Mouse (Mus musculus) layer of hippocampus, postnatal 14 days (tissue): ENCODE data around the gene Unc45a. TPM values are rescaled to one million over a fixed set of nuclear protein-coding genes. Genes with fewer than 3 reads are reported as not detected.

Experiments
- DNase-seq, 2 experiments: peaks; one replicate each; pipeline ENCODE4 v3.0.0; 2021 to 2022; ENCODE audit warnings: low spot score in 2 of 2, mixed read lengths in 1 of 2
- long read RNA-seq, 2 experiments: library from polyadenylated mRNA; stranded (forward); transcript quantifications; one replicate each; pipeline ENCODE4 v2.0.0; 2021
- total RNA-seq, 2 experiments: library from RNA; stranded (reverse); gene quantifications; 2 replicates each; pipeline ENCODE4 v1.2.3; 2021

The Unc45a gene
- total RNA-seq = 10 to 100 TPM; 40.6 to 47.9 TPM
- long read RNA-seq, experiment 1, transcript Unc45a-201 (20 exons, 3,260 nt) = major isoform, 11 of 27 reads
- long read RNA-seq, experiment 1, partial matches to known transcripts = 2 of 27 reads
- long read RNA-seq, experiment 1, other reads (novel, unspliced or antisense) = 13 of 27 reads
- long read RNA-seq, experiment 2, transcript Unc45a-201 (20 exons, 3,260 nt) = major isoform, 9 of 30 reads
- long read RNA-seq, experiment 2, partial matches to known transcripts = 4 of 30 reads
- long read RNA-seq, experiment 2, other reads (novel, unspliced or antisense) = 17 of 30 reads

DNA sequence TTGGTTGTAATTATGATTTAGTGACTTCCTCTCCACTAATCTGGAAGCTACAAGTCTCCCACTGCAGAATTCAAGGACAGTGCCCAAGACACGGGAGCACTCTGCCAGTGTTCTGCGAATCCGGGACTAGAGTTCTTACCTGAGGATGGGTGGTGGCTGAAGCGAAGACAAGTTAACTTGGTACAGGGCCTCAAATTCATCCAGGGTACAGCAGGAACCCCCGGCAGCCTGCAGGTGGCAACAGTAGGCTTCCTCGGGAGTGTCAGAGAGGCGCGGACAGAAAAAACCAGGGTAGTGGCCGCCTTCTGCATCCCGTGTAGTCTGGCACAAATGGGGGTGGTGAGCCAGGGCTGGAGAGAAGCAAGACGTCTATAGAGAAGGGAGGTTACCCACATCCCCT, at the start of gene Unc45a:
Gene Unc45a, minus strand, starts transcription at position 213 of the 400 bp plus-strand sequence.
- DNase-seq = peak; percentile 34 to 67

DNA sequence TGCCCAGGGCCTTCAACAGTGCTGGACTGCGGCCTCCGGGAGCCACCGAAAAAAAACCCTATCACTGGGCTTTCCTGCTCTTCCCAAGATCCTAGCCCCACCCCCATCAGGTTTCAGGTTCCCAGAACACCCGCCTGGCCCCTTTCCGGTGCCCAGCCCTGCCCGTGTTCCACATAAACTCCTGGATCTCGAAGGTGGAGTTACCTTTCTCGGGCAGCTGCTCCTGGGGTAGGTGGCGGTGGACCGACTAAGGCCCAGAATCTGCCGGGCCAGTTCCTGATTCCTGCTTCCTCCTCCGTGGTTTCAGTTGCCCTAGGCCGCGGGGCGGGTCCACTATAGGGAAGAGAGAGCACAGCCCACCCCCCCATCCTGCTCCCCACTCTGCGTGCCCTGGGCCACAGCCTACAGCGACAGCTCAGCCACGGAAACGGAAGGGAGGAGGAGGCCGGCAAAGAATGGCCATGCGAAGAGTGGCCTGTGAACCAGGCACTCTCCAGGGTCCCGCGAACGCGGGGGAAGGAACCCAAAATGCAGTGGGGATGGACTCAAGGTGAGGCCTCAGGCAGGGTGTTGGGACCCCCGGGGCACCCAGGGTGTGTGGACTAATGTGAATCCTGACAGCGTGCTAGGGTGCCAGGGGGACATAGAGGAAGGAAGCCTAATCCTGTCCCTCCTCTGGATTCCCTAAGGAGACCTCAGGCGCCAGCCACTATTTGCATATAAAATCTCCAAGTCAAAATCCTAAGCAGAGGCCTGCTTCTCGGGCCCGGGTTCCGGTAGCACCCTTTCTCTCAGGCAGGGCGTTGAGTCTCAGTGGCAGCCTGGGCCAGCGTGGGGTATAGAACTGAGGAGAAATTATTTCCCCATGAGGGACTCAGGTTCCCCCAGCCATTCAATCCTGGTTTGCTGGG, 47.1 kb upstream of the Unc45a start, which contains the start of gene Fes:
Gene Fes, minus strand, starts transcription at position 314 of the 911 bp plus-strand sequence.
- no peak for DNase-seq

DNA sequence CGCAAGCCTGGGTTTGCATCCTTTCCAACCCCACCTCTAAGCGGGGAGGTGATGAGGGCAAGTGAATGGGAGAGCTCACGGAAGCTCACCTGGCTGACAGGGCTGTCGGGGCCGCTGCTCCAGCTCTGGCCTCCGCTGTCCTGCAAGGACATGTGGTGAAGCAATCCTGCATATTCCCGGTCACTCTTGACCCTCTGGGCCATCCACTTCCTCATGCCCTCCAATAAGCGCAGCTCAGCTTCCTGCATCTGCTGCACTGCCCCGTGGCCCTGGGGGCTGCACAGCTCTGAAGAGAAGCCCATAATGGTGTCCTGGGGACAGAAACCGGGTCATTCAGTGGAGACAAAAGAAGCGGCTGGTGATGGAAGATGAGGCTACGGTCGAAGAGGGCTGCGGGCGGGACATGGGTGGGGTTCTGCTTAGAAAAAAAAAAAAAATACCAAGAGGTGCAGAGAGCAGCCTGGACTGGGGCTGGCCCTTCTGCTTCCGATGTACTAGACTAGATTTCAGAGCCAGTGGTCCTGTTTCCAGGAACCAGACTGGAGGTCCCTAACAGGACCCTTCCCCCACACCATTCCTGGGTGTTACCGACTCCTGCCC, 46.3 kb upstream of the Unc45a start:
- no peak for DNase-seq

DNA sequence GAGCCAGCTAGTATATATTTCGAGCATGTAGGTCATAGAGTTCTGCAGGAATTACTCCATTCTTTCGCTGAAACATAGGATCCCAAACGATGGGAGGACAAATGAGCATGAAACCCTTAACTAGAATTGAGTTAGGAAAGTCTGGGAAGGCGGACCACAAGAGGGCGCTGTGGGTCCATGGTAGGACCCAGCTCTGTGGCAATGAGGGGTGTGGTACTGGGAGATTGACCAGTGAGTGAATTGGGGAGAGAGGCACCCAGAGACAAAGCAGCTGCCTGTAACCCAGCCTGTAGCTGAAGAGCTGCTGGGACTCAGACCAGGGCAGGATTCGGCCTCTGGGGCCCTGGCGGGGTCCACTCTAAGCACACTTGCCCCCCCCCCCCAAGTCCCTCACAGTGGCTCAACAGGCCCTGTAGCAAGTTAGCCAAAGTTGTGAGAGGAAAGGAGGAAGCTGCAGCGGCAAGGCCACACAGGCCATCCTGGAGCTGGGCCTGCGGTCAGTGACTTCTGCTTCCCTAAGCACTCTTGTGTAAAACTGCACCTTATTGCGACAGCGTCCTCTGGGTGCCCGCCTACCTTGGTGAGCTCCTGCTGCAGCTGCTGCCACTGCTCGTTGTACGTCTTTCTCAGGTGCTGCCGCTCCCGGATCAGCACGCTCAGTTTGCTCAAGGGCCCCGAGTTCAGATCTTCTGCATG, 45.6 kb upstream of the Unc45a start:
- peak; percentile 88 to 93 for DNase-seq

DNA sequence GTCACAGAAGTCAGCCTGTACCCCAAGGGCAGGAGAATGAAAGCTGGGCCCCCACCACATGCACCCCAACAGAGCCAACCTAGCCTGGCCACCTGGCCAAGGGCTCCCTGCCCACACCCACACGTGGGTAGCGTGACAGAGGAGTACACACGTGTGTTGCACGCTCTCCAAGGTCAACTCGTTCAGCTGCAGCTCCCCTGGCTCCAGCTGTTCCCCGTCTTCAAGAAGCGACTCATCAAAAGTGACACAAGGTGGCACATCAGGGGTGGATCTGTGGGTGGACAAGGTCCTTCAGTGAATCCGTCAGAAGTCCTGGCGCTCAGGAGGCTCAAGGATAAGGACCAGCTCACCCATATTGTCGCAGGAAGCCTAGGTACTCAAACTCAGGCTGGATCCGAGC, 42.1 kb upstream of the Unc45a start:
- no peak for DNase-seq

DNA sequence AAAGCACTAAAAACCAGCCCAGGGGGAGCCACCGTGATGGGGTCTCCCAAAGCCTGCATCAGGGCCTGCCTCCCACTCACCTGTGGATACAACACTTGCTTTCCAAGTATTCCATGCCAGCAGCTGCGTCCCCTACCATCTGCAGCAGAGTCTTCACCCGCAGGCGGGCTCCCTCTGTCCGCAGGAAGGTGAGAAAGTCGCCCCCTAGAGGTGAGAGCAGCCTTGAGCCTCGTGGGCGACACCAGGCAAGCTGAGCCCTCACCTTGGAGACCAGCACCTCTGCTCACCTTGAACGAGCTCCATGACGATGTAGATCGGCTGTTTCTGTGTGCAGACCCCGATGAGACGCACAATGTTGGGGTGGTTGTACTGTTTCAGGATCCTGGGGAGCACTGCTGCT, 38.7 kb upstream of the Unc45a start:
- no peak for DNase-seq

DNA sequence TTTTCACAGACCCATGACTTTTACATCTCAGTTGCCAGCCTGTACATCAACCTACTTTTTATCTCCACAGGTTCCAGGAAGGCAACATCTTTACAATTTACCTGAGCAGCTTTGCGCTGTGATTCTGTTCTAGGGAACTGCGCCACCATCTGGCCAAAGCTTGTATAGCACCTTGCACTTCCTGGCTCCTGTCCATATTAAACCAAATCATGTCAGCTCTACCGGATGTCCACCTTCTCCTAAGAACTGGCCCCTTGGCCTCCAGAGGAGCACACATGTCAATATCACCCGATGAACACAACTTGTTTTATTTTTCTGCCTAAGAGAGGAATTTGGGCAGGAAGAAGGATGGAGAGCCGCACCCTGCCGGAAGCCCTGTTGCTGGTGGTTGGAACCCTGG, 36.7 kb upstream of the Unc45a start:
- DNase-seq = peak in 1 of 2 experiments; percentile 57

DNA sequence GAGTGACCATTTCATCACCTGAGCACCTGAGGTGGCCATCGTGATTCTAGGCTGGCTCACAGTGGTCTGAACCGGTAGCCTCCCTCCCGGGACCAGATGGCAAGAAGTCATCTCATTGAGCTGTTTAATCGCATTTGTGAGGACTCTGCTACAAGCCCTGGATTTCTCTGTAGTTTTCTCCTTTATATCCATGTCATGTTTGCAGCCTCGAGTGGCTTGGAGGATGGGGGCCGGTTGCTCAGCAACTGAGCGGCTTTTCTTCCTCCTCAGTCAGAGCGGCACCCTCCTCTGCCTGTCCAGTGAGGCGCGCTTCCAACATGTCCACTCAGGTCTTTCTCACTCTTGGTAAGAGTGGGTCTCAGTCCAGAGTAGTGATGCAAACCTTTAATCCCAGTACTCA, 35.4 kb upstream of the Unc45a start:
- no peak for DNase-seq

DNA sequence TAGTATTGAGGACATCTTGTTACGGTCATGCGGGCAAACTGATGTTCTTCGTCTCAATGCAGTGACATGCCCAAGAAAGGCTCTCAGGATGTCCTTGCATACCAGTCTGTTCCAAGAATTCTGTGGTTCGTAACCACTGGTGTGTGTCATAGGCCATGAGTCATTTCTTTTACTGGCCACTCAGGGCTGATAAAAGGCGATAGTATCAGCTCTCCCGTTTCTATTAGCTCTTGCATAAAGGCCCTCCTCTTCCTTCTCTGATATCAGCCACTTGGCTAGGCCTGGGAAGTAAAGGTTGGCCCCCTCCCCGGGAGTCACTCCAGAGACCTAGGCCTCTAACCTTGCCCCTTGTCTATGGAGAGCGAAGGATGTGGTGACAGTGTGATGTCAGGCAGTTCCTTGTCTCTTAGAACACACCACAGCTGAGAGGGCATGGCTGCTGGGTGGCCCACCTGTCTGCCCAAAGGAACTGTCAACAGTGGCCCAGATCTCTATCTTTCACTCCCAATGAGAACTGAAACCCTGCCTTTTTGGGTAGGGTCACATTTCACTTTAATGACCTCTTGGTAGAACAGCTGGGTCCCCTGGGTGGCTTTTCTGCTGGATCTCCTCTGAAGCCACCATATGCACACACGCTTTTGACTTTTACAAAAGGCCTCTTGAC, 34.7 kb upstream of the Unc45a start:
- no peak for DNase-seq

DNA sequence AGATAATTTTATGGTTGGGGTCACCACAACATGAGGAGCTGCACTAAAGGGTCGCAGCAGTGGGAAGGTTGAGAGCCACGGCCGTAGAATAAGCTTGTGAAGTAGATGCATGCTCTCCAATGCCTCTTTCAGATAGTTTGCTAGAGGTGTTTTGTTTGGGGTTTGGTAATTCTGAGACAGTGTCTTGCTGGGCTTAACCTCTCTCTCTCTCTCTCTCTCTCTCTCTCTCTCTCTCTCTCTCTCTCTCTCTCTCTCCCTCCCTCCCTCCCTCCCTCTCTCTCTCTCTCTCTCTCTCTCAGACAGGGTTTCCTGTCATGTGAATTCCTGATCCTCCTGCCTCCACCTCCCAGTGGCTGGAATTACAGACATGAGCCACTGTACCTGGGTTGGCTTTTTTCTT, 33.9 kb upstream of the Unc45a start:
- no peak for DNase-seq

DNA sequence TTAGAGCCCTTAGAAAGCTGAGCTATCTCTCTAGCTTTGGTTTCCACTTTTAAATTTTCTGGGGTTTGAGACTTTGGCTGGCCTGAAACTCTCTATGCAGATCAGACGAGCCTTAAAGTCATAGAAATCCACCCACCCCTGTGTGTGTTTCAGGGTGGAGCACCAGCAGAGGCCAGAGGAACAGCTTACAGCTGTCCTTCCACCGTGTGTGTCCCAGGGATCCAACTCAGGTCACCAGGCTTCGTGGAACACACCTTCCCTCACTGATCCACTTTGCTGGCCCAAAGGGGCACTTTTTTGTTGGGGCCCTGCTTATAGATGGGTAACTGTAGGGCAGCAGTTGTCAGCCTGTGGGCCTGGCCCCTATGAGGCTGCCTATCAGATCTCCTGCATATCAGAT, 33.5 kb upstream of the Unc45a start:
- DNase-seq = no peak

DNA sequence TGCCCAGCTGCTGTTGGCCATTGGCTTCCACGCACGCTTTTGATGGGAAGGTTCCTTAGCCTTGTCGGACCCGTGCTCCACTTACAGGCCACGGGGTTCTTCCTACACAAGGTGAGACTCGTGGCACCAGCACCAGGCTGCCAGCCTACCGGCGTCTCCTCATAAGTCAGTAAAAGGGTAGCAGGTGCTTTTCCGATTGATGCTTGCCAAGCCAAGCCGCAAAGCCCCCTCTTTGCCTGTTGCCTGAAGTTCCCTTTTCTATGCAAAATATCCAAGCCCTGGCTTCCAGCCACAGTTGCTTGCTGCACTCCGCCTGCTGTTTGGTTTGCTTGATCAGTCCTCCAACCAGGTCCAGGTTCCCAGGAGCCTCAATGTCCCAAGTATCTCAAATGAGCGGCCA, 33.0 kb upstream of the Unc45a start:
- DNase-seq = peak in 1 of 2 experiments; percentile 48

DNA sequence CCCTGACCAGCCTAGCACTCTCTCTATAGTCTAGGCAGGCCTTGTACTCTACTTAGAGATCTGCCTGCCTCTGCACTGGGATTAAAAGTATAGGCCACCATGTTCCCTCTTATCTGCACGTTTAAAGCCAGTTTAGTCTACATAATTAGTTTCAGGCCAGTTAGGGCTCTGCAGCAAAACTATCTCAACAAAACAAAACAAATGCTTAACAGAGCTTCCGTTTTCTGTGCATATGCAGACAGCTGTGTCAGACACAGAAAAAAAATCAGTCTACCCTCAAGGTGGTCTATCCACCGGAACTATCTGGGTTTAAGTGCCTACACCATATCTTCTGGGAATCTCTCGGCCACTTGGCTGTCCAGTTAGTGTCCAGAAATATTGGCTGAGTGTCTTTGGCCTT, 32.5 kb upstream of the Unc45a start:
- no peak for DNase-seq

DNA sequence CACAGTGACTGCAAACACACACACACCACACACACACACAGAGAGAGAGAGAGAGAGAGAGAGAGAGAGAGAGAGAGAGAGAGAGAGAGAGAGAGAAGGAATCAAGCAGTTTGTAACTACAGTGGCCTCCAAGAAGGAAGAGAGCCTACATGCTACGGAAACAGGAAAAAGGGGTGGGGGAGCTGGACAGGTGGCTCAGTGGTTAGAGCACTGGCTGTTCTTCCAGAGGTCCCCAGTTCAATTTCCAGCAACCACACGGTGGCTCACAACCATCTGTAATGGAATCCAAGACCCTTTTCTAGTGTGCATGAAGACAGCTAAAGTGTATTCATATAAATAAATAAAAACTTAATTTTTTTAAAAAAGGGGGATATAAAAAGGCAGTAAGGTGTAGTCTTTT, 31.9 kb upstream of the Unc45a start:
- DNase-seq = no peak

DNA sequence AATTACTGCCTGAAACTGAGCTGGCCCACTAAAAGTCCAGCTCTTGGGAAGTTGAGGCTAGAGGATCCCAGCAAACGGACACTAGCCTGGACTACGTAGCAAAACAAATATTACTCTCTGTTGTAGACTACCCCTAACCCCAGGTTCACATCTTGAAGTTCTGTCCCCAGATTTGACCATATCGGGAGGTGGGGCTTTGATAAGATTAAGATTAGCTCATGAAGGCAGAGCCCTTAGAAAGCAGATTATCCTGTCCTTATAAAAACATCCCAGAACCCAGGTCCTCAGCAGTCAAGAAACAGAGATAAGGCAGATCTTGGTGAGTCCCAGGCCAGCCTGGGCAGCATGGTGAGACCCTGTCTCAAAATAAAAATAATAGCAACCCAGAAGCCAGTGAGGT, 31.4 kb upstream of the Unc45a start:
- no peak for DNase-seq

DNA sequence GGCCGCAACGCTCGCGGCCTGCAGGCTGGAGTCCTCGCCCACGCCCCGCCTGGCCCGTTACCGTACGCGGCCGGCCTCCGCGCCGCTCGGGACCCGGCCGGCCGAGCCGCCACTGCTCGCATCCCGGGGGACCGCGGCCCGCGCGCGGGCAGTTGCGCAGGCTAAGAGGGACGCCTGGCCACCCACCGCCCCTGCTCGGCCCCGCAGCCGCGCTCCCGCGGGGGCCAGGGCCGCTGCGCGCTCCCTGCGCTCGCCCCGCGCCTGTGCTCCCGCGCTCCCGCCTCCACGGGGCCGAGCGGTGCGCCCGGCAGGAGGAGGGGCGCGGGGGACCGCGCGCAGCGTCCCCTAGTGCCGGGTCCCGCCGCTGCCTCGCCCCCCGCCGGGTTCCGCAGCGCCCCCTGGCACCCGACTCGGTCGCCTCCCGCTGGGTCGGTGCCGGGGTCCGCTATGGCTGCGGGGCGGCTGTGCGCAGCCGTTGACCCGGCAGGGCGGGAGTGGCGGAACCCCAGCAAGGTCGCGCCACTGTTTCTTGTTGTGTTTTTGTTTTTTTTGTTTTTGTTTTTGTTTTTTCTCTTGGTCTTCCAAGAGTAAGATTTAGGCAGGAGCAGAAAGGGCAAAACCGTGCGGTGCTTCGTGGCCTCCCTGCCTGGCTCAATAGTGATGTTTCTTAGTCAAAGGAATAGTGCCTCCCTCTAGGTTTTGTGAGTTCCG, 30.4 kb upstream of the Unc45a start, which contains the start of gene Man2a2:
Gene Man2a2, minus strand, starts transcription at position 335 of the 711 bp plus-strand sequence.
- peak; percentile 76 to 79 for DNase-seq

DNA sequence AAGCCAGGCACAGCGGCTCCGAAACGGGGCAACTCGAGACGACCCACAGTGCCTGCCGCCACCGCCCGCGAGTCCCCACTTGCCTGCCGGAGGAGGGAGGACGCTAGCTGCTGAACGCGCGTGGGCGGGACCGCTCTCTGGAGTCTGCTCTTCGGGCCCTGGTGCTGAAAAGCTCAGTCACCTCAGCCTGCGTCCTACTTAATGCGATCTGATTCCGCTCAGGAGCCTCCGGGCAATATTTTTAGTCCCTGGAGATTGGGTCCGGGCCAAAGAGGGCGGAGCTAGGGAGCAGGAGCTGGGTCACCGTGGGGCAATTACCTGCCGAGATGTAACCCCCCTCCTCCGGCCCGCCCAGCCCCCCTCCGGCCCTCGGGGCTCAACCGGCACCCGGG, 29.8 kb upstream of the Unc45a start:
- DNase-seq = peak; percentile 73 to 82

DNA sequence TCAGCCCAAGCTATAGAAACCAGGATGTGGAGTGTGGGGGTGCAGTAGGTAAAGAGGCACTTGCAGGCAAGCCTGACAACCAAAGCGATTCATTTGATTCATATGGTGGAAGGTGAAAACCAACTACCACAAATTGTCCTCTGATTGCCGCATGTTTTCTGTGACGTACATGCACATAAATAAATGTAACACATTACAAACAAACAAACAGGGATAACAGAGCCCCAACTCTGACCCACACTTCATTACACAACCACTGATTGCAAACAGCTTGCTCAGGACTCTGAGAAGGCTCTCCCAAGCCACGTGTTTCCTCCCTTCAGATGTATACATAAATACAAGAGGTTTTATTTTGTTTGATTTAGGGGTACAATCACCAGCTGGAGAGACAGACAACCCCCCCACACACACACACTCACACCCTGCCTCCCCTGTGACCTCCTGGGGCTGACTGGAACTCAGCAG, 29.2 kb upstream of the Unc45a start:
- no peak for DNase-seq

DNA sequence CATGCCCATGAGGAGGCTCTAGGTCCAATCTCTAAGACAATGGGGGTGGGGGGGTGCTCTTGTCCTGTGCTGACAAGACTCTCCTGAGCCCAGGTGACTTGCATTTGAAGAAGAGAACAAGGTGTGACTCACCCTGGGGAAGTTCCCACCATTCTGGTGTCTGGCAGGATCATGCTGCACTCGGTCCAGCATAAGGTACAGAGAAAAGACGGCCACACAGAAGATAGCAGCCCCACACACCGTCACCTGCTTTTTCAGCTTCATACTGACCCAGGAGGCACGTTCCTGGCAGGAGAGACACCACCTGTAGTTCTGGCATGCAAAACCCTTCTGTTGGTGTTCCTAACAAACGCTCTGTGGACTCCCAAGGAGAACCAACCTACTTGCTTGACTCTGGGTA, 28.7 kb upstream of the Unc45a start:
- no peak for DNase-seq
